Mouse (Mus musculus) liver, adult 2 months (tissue): ENCODE measurements around the gene Tcp11. TPM values are rescaled to one million over a fixed set of nuclear protein-coding genes. Genes with fewer than 3 reads are reported as not detected.
A peak's percentile ranks its signal among the peaks of the same experiment; 100 is the strongest.

Experiments used
- DNase-seq: peaks from one replicate; pipeline ENCODE4 v3.0.0-alpha.2; 2011; ENCODE audit warnings: low read depth, low spot score; ENCODE audit errors: extremely low read depth
- H3K27ac ChIP-seq: fragments of 200-500 bp; replicated peaks from 2 replicates; pipeline ENCODE4 v1.5.1; 2012; ENCODE audit warnings: low read depth, mild to moderate bottlenecking, control low read depth, inconsistent platforms, low read length; ENCODE audit not compliant: insufficient read depth
- H3K27me3 ChIP-seq: fragments of 200-500 bp; 2 replicates; pipeline ENCODE4 v1.6.1; 2012; ENCODE audit warnings: mild to moderate bottlenecking, moderate library complexity, low read length, inconsistent platforms; ENCODE audit not compliant: control insufficient read depth, insufficient read depth
- H3K36me3 ChIP-seq: fragments of 200-500 bp; 2 replicates; pipeline ENCODE4 v1.6.1; 2012; ENCODE audit warnings: low read length, inconsistent platforms; ENCODE audit not compliant: control insufficient read depth, insufficient read depth
- H3K4me1 ChIP-seq: fragments of 200-500 bp; 2 replicates; pipeline ENCODE4 v1.6.1; 2011; ENCODE audit warnings: low read length; ENCODE audit not compliant: control insufficient read depth, insufficient read depth
- H3K4me3 ChIP-seq: fragments of 200-500 bp; 2 replicates; pipeline ENCODE4 v1.5.1; 2011; ENCODE audit warnings: low read depth, mild to moderate bottlenecking, control low read depth, low read length, moderate library complexity; ENCODE audit not compliant: insufficient read depth
- H3K79me2 ChIP-seq: fragments of 200-500 bp; 2 replicates; pipeline ENCODE4 v1.6.1; 2012; ENCODE audit warnings: inconsistent platforms, mild to moderate bottlenecking, low read length, moderate library complexity; ENCODE audit not compliant: control insufficient read depth, insufficient read depth
- H3K9ac ChIP-seq: fragments of 200-500 bp; 2 replicates; pipeline ENCODE4 v1.6.1; 2012; ENCODE audit warnings: low read depth, mild to moderate bottlenecking, control low read depth, inconsistent platforms, low read length
- CTCF ChIP-seq: fragments of 200-500 bp; IDR thresholded peaks from 2 replicates; pipeline ENCODE4 v1.5.1; 2011; ENCODE audit warnings: low read depth, low read length, control low read depth
- POLR2A ChIP-seq: fragments of 200-500 bp; IDR thresholded peaks from 2 replicates; pipeline ENCODE4 v1.6.1; 2011; ENCODE audit warnings: low read length, control low read depth; ENCODE audit not compliant: insufficient read depth; ENCODE audit errors: extremely low read depth
- WGBS: fragments of 180-500 bp; shearing (Covaris S2); methylation state at CpG from one replicate; pipeline ENCODE4 v1.1.7; 2018; 5-methylcytosine and 5-hydroxymethylcytosine counted together
- polyA plus RNA-seq: library from polyadenylated mRNA; depleted of rRNA; stranded (reverse); fragments of >200 nt; gene quantifications from 2 replicates; pipeline ENCODE4 v1.2.3, GENCODE M21; 2012
- total RNA-seq: library from RNA; depleted of rRNA; stranded (reverse); fragments of >200 nt; gene quantifications from 2 replicates; pipeline ENCODE4 v1.2.3, GENCODE M21; 2014

Tcp11 gene
- total and polyA plus RNA-seq, 2 experiments, result not detected

DNA sequence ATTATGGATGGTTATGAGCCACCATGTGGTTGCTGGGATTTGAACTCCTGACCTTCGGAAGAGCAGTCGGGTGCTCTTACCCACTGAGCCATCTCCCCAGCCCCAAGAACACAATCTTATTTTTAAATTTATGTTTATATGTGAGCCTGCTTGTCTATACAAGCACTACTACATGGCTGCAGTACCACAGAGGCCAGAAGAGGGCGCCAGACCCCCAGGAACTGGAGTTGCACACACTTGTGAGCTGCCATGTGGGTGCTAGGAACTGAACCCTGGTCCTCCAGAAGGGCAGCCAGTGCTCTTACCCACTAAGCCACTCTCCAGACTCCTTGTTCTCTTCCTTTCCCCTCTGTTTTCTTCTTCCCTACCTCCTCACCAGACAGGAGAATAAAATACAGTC, 13.4 kb upstream of the Tcp11 start:
- H3K4me1 ChIP-seq, result no peaks in the 10 kb centered on the region
- no peak overlapping the region for H3K27ac ChIP-seq
- H3K79me2 ChIP-seq, result no peaks in the 10 kb centered on the region
- DNase-seq, result no peak
- H3K4me3 ChIP-seq, result no peak overlapping the region
- H3K9ac ChIP-seq, result no peak overlapping the region
- peak; percentile 20; the same call in 1 of the 2 replicates for TF ChIP-seq CTCF
- TF ChIP-seq POLR2A, result no peak
- H3K36me3 ChIP-seq, result no peaks in the 10 kb centered on the region
- no peaks in the 10 kb centered on the region for H3K27me3 ChIP-seq
- 85% methylated on average over 3 of the region's 3 CpGs for WGBS

- 97% methylated on average over 2 of the region's 2 CpGs for WGBS
- Histone ChIP-seq H3K79me2 (no peaks in the 10 kb centered on the region), H3K4me3 (no peak overlapping the region), H3K9ac (no peak overlapping the region), H3K4me1 (no peaks in the 10 kb centered on the region), H3K27me3 (no peaks in the 10 kb centered on the region), H3K36me3 (no peaks in the 10 kb centered on the region), H3K27ac (no peak overlapping the region)
- no peak for DNase-seq
- TF ChIP-seq CTCF (peak; percentile 29; the same call in 1 of the 2 replicates), POLR2A (no peak)
Observed at GRCm38 (mm10) chr17:28092297-28092696, 11.9 kb upstream of the Tcp11 start.

- no peak for DNase-seq
- 0 out of 2 replicates have a peak, but pooled peaks cover 3% of the 10 kb centered on the region for H3K4me1 ChIP-seq
- no peak for TF ChIP-seq CTCF
- no peak for TF ChIP-seq POLR2A
- no peaks in the 10 kb centered on the region for H3K79me2 ChIP-seq
- no peak overlapping the region for H3K9ac ChIP-seq
- no peak overlapping the region for H3K27ac ChIP-seq
- H3K36me3 ChIP-seq, result no peaks in the 10 kb centered on the region
- no peak overlapping the region for H3K4me3 ChIP-seq
- H3K27me3 ChIP-seq, result no peaks in the 10 kb centered on the region
- WGBS, result 97% methylated on average over 6 of the region's 6 CpGs
Observed at GRCm38 (mm10) chr17:28088718-28089117, 8.3 kb upstream of the Tcp11 start.

DNA sequence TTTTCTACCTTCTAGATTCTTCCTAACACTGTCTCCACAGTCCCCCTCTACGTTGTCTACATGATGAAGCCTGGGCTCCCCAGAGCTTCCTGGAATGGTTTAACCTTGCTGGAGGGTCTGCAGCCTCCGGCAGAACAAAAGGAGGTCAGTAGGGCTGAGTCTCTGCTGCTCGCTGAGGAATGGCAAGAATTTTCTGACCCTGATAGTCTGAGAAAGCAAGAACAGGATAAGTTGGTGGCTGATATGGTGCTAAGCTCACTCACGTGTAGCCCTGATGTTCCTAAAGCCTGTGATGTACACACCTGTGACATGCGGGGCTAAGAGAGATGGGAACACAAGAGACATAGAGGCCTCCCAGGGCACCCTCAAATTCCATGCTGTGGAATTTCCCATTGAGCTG, 7.0 kb upstream of the Tcp11 start:
- TF ChIP-seq POLR2A, result no peak
- no peak for TF ChIP-seq CTCF
- Histone ChIP-seq H3K27ac (no peak overlapping the region), H3K36me3 (no peaks in the 10 kb centered on the region), H3K9ac (no peak overlapping the region), H3K27me3 (no peaks in the 10 kb centered on the region), H3K79me2 (no peaks in the 10 kb centered on the region), H3K4me1 (0 out of 2 replicates have a peak, but pooled peaks cover 3% of the 10 kb centered on the region), H3K4me3 (no peak overlapping the region)
- DNase-seq, result no peak
- 83% methylated on average over 5 of the region's 5 CpGs for WGBS

DNA sequence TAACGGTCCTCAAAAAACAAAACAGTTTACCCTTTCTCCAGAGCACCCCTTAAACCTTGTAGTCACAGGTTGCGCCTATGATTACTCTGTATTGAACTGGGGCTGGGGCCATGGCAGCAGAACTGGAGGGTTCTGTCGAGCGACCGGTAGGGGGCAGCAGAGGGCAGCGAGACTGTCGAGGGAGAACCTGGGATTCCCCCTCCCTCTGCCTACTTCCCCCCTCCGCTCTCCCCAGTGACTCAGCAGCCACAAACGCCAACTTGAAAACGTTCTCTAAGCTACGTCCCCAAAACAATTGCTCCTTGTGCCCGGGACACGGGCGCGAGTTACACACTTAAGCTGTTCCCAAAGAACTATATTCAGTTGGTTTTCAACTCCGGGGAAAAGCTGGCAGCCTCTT, 4.5 kb upstream of the Tcp11 start:
- TF ChIP-seq POLR2A (no peak), CTCF (peak; percentile 93)
- Histone ChIP-seq H3K9ac (no peak overlapping the region), H3K4me1 (0 out of 2 replicates have a peak, but pooled peaks cover 3% of the 10 kb centered on the region), H3K27me3 (peaks cover 9% of the 10 kb centered on the region), H3K4me3 (no peak overlapping the region), H3K79me2 (no peaks in the 10 kb centered on the region), H3K27ac (no peak overlapping the region), H3K36me3 (no peaks in the 10 kb centered on the region)
- WGBS, result 2% methylated on average over 16 of the region's 16 CpGs
- DNase-seq, result peak; percentile 63

- Histone ChIP-seq H3K4me1 (peaks cover 7% of the 10 kb centered on the region; the same call in 1 of the 2 replicates), H3K9ac (no peak overlapping the region), H3K36me3 (no peaks in the 10 kb centered on the region), H3K79me2 (no peaks in the 10 kb centered on the region), H3K27ac (no peak overlapping the region), H3K4me3 (no peak overlapping the region), H3K27me3 (peaks cover 12% of the 10 kb centered on the region)
- no peak for DNase-seq
- TF ChIP-seq POLR2A, result no peak
- TF ChIP-seq CTCF, result no peak
- 19% methylated on average over 22 of the region's 22 CpGs for WGBS
Observed at GRCm38 (mm10) chr17:28084395-28084905, 4.0 kb upstream of the Tcp11 start.
